Mouse (Mus musculus) ovary, postnatal 14 days (tissue): ENCODE data around the gene Cnn1.
A peak's percentile ranks its signal among the peaks of the same experiment; 100 is the strongest.

Experiments used
- DNase-seq: peaks from one replicate; pipeline ENCODE4 v3.0.0; 2022; ENCODE audit warnings: low spot score

The Cnn1 gene

DNA sequence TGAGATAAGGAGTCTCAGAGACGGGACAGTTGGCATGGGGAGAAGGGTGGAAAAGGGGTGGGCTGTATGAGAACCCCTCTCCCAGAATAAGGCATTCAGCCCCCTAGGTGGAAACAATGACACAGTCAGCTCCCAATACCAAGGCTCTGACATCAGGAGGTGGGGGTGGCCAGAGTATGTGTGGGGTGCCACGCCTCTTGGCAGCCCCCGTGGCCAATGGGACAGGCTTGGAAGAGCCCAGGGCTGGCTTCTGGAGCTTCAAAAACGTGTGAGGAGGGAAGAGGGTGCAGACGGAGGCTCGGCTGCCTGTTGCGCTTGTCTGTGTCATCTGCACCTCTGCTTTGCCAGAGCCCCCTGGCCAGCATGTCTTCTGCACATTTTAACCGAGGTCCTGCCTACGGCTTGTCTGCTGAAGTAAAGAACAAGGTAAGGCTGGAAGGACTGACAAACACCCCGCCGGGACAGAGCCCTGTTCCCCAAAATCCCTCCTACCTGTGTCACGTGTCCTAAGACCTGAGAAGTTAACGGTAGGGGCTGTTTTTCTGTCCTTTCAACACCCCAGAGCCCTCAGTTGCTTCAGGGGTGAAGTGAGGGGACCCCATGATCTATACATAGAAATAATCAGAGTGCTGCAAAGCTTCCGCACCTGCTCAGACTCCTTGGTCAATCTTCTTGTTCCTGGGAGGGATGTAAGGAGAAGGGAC lies at the start of gene Cnn1:
Gene Cnn1 (plus strand): TSS at position 224 of the 704 bp plus-strand sequence.
- DNase-seq = no peak

DNA sequence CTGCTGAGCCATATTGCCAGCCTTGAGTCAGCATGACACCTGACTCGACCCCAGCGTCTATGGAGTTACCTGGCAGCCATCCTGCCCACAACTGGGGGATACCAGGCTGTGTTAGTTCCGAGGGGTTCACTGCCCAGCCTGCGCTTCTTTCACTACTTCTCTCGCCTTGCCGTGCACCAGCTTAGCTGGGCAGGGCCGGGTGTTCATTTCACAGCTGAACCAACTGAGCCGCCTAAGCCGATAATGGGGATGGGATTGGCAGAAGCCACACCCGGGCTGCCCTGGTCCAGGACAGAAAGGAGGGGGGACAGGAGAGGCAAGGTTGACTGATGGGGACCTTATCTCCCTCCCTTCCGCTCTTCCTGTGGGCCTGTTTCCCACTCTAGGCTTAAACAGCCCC lies 49.7 kb upstream of the Cnn1 start:
- no peak for DNase-seq

DNA sequence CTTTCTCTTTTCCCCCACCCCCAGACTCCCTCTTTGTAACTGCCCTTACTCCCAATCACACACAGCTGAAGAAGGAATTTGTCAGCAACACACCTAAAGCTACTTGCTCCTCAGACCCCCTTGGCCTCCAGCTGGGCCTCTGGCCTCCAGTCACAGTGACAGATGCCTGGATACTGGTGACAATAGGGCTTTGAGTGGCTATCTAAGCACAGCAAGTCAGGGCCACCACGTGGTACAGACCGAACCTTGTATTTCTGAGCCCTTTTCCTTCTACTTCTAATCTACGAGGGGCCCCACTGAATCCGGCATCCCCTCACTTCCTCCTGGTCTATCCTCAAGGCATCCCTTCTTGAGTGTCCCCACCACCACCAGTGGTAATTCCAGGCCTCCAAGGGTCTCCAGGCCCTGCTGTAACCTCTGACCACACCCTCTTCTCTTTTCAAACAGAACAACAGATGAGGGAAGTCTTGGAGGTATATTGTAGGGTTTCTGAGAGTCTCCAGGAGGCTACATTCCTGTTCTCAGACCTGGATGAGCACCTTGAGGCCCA lies 49.2 kb upstream of the Cnn1 start:
- no peak for DNase-seq

DNA sequence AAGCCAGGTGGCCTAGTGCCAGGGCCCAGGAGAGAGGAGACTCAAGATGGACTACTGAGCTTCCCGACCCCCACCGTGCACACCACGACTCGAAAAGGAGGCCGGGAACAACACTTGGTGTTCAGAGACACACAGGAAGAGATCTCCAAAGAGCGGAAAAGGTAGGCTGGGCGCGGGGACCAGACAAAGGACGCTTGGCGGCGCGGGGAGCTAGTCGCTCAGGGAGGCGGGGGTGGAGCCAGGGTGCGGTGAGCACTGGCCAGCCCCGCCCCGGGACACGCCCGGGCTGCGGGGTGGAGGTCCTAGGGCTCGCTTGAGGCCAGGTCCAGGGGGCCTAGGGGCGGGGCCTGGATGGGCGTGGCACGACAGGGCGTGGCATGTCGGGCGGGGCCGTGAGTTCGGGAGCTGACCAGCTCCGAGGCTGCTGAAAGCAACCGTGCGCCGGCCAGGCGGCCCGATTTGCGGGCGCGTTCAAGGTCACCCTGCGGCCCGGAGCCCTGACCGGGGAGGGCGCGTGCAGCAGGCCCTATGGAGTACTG lies 48.6 kb upstream of the Cnn1 start:
- peak; percentile 46 for DNase-seq

DNA sequence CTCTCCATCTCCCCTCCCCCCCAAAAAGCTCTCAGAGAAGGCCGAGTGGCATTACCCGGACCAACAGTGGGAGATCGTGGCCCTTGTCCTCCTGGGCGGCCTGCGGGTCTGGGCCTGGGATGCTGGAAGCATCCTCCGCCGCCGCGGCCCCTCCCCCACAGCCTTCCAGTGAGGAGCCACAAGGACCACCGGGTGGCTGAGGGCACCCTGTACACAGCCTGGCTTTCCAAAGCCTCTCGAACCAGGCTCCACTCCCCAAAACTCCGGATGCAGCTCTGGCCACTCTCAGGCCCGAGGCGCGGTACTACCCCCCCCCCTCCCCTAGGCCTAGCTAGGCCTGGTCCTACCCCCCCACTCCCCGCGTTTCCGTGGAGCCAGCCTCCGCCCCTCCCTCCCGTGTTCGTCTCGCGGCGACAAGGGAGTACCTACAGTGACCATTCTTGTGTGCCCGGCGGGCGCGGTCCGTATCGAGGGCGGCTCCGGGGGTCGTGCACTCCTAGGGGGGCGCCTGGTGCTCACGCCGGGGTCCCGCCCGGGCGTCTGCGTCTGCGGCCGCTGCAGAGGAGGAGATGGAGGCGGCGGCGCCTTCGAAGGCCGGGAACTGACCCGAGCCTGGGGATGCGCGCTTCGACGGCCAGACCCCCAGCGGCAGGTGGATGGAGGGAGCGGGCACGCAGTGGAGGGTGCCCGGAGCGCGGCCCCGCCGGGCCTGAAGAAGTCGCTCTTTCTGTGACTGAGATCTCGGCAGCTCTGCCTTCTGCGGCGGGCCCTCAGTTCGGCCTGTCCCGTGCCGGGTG lies 47.7 kb upstream of the Cnn1 start:
- DNase-seq = no peak

DNA sequence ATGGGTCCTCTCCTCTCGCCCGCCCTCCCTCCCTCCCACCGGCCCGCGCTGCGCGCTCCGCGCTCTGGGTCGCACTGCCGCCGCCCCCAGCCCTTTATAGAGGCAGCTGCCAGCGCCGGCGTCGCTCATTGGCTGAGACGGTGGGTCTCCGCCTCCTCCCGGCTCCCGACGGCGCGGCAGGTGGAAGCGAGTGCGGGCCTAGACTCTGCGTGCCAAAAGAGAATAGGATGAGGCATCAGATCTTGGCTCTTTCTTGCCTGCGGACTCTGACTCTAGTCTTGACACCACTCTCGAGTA lies 47.1 kb upstream of the Cnn1 start, which contains the start of gene Elavl3:
Gene Elavl3 (minus strand): TSS at position 66 of the 297 bp plus-strand sequence.
- no peak for DNase-seq

DNA sequence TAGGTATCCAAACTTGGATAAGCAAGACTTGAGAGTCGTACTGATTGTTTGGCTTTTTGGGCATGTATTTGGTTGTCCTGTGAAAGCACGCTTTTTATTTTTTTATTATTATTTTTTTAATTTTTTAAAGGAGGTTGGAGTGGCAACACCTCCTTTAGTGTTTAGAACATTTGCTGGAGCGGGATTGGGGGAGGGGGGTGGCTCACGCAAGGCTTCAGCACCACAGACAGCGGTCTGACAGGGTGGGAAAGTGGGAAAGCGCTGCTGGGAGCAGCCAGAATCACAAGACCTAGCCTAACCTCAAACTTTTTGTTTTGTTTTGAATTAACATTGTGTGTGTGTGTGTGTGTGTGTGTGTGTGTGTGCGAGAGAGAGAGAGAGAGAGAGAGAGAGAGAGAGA lies 45.4 kb upstream of the Cnn1 start:
- DNase-seq = no peak

DNA sequence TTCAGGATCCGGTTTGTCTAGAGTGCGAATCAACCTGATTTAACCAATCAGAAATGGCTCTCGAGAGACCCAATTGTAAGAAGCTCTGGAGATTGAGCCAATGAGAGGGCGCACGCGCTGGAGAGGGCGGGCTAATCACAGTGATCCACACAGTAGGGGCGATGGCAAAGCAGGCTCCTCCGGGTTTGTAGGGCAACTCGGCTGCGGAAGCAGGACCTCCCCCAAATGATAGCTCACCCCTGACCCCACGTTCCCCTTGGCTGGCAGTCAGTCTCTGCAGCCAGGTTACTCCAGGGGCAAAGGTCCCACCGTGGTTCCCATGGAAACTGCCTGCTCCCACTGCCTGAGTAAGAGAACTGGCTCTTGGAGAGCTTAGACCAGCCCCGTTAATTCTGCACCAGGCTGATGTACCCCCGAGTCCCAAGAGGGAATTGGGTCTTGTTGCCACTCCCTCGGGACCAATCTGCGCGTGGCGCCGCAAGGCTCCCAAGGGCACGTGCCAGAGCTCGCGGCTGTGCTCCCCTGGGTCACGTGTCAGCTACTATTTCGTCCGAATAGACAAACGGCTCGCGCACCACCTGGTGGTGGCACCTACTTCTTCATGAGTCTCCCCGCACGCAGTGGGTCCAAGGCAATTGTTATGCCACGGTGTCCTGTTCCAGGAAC lies 44.5 kb upstream of the Cnn1 start:
- DNase-seq = peak; percentile 42

DNA sequence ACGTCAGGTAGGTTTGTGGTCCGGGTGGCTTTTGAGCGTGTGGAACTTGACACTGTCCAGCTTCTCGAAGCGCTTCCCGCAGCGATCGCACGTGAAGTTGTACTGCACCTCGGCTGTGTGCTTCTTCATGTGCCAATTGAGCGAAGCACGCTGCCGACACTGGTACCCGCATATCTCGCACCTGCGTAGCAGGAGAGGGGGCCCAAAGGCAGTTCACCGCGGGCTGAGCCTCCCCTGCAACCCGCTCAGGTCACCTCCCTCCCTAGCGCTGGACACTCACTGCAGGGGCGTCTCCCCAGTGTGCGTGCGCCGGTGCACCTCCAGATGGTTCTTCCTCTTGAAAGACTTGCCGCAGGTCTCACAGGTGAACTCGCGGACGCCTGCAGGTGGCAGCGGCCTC lies 43.3 kb upstream of the Cnn1 start:
- no peak for DNase-seq

DNA sequence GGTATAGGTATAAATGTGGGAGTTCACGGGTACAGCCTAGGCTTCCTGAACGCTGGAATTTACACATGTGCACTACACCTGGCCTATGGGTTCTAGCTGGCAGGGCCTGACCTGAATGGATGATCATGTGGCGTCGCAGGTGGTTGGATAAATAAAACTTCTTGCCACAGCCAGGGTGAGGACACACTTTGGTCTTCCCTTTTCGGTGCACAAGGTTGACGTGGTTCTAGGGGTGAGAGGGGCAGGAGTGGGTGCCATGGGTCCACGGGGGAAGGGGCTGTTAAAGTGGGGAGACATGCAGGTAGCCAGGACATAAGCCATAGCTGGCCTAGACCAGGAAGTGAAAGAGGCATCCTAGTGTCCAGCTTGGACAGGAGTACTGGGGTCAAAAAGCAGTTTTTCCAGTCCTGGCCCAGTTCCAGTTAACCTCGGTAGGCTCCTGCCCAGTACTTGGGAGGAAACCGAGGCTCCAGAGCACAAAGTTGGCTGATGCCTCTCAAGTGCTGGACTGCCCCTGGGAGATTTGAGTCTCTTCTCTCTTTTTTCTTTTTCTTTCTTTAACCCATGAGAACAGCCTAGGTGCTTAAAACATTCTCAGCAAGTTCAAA lies 42.6 kb upstream of the Cnn1 start:
- DNase-seq = no peak

DNA sequence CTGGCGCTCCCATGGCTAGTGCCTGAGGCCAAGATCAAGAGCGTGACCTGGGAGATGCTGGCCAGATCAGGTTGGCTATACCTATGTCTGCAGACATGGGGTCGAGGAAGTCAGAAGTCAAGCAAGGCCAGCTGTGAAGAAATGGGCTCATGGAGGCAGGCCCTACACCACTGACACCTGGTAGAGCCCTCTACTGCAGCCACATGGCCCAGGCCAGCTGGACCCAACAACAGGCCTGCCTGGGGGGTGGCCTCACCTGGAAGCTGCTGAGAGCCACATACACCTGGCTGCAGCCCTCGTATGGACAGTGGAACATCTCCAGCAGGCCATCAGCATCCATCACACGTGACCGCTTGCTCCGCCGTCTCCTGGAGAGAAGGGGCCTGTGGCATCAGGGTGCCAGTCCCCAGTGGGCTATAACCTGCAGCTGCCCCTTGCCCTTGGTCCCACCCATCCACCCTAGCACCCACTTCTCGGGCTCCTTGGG lies 41.9 kb upstream of the Cnn1 start:
- DNase-seq = no peak

DNA sequence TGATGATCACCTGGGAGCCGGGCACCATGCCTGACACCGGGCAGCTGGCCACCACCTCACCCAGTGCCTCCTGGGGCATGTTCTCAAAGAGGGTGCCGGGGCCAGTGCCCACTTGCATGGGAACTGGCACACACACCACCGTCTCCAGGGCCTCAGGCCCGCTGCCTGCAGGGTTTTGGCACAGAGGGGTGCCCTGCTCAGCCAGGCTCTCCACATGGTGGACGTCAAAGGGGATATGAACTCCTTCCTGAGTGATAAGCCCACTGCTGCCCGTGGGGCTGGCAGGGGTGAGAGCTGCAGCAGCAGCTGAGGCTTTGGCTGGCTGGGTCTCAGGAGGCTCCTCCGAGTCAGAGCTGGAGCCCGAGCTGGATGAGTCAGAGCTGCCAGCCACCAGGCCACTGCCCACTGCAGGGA lies 41.0 kb upstream of the Cnn1 start:
- no peak for DNase-seq

DNA sequence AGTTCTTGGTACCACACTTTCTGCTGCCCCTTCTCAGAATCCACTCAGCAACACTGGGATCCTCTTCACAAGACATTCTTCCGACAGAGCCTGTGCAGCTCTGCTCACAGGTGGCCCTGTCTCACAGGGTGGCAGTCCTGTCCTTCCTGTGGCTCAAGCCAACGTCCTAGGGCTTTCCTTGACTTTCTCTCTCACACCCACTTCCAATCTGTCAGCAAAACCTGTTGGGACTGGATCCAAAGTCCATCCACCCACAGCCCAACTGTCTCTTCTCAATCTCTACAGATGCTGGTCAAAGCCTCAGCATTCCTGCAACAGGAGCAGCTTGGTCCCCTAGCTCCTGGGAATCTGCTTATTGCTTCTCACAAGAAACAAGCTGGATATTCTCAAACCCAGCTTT lies 37.7 kb upstream of the Cnn1 start:
- no peak for DNase-seq

DNA sequence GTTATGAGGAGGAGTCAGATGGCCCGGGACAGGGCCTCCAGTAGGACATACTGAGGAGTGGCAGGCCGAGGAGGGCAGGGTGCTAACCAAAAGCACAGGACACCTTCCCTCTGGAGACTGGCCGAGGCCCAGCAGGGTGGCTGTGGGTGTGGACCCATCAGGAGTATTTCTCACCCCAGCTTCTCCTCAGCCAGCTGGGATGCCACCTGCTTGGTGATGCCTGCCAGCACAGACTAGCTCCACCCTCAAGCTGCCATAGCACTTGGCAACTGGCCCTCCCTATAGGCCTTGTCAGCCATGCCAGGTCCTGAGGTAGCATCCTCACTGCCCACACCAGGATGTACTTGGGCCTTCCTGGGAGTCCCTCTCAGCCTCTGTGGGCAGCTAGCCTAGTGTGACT lies 34.7 kb upstream of the Cnn1 start:
- no peak for DNase-seq

DNA sequence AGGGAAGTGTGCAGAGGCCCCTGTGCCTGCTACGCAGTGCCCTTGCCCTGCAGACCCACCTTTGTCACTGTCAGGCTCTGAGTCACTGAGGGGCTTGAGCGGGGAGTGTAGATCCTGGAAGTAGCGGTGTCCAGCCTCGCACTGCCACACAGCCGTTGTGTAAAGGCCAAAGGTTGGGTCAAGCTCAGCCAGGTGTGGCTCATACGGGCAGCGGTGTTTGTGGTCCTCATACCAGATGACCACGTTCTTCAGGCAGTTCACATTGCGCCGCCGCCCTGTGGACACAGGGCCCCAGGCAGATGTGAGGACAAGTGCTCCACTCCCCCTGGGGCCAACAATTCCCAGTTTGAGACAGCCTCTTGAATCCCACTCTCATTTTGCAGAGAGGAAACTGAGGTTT lies 33.4 kb upstream of the Cnn1 start:
- no peak for DNase-seq

DNA sequence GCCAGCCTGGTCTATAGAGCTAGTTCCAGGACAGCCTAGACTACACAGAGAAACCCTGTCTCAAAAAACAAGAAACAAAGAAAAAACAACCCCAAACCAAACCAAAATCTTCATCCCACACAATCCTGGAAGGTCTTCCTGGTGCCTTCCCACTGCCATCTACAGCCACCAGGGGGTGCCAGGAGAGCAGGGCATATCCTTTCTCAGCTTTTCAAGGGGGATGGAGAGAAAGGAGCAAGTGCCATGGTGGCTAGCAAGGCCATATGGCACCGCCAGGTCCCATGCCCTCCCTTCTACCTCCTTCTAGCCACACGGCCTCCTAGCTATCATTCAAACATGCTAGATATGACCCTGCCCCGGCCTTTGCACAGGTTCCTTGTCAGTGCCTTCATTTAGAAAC lies 32.6 kb upstream of the Cnn1 start:
- DNase-seq = peak; percentile 25

DNA sequence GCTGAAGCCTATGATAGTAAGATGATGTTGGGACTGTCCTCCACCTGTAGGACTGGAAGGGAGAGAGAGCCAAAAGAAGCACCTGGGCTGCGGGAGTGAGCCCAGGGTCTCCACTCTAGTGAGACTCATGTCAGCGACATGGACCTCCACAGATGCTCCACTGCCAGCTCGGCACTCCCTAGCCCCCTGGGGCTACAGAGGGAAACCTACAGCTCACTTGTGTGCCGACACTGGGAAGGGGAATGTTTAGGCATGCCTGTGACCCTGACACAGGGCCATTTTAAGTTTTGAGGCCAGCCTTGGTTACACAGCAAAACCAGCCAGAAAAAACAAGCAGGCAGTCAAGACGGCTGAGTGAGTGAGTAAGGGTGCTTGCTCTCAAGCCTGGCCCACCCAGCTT lies 31.8 kb upstream of the Cnn1 start:
- no peak for DNase-seq

DNA sequence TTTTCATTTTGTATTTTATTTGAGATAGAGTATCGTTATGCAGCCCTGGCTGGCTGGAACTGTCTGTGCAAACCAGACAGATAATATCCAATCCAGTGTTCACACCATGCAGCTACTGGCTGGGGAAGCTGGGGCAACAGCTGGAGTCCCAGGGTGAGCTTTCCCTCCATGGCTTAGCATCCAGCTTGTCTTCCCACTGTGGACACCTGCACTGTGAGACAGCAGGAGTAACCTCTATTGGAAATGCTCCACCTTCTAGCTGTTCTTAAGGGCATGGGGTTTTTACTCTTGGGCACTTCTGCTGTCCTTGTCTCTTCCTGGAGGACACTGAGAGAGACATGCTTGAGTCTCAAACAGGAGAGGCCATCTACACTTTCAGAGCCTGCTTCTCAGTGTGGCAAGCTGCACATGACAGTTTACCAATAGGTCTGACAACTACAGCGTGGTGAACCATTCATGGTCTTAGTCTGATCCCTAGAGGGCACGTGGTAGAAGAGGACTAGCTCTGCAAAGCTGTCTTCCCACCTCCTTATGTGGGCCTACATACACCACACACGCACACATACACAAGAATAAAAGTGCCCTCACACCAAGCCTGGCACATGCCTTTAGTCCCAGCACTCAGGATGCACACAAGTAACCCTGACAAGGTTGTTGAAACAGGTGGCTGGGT lies 29.0 kb upstream of the Cnn1 start:
- no peak for DNase-seq

DNA sequence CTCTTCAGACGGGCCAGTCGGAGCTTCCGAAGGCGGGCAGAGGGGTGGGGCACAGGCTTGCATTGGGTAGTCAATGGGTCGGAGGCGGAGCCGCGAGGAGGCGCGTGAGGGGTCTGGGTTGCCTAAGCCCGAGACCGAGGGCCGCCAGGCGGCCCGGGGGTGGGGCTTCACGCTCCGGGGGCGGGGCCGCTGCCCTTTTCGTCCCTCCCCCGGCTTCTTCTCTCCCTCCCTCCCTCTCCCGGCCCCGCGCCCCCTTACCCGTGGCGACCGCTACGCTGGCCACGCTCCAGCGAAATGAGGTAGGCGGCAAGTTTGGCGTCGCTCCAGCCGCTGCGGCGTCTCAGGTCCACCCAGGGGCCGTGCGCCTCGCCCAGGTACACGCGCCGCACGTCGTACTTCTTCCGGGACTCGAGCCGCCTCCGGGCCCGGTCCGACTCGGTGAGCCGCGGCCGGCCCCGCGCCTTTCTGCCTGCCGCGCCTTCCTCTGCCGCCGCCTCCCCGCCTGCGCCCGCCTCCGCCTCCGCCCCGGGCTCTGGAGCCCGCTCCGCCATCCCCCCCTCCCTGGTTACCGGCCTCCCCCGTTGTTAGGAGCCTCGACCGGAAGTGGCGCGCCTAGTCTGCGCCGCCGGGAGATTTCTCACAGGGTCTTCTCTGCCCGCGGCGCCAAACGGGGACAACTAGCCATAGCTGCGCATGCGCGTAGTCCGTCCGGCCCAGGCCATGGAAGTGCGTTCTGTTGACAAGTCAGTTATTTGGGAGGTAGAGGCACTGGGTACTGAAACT lies 28.0 kb upstream of the Cnn1 start, which contains the start of the genes Gm49318 and Zfp653:
Gene Gm49318 (minus strand): TSS at position 469 of the 783 bp plus-strand sequence.
Gene Zfp653 (minus strand): TSS at position 586 of the 783 bp plus-strand sequence.
- peak; percentile 94 for DNase-seq

DNA sequence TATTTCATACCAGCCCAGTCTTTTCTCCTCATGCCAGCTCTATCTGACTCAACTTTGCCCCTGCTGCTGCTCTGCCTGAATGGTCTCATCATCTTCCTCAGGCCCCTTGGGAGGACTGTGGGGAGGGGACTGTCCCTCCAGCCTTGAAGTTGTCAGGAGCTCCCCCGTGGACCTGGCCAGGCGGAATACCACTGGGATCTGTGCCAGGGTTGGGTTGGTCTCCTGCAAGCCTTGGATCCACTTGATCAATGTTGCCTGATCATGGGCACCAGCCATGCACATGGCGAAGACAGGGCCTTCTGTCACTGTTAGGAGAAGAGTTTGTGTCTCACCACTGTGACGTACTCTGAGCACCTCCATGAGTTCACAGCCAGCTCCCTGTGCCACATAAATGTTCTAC lies 26.7 kb upstream of the Cnn1 start:
- no peak for DNase-seq
